Mouse (Mus musculus) gastrocnemius, adult 18-20 months (tissue): ENCODE measurements around the gene Maml3. TPM values are rescaled to one million over a fixed set of nuclear protein-coding genes. Genes with fewer than 3 reads are reported as not detected.
A peak's percentile ranks its signal among the peaks of the same experiment; 100 is the strongest.

Experiments
- DNase-seq: peaks from one replicate; pipeline ENCODE4 v3.0.0; 2021; ENCODE audit warnings: low spot score
- total RNA-seq, 2 experiments: library from RNA; stranded (reverse); gene quantifications; 2 replicates each; pipeline ENCODE4 v1.2.3; 2021

Gene Maml3
- total RNA-seq, 2 experiments from 2014 or later: 2.3 to 2.6 TPM

GRCm38 (mm10) chr3:51673408-51674086, 431.3 kb downstream of the Maml3 start:
- peak; percentile 61 for DNase-seq

DNA sequence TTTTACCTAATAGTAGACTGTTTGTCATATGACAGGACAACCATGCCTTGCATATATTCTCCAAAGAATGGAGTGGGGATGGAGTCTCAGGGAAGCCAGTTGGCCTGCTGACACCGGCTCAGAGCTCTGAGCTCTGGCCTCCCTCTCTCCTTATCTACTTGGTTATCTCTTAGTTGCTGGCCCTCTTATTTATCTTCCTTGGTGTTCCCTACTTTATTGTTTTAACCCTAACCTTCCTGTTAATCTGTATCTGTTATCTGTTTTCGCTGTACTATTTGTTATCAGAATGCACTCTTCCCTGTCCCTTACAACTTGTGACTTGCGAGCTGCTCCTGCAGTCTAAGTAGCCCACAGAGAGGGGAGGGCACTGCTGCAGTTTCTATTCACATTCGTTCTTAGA, 432.2 kb downstream of the Maml3 start:
- no peak for DNase-seq

DNA sequence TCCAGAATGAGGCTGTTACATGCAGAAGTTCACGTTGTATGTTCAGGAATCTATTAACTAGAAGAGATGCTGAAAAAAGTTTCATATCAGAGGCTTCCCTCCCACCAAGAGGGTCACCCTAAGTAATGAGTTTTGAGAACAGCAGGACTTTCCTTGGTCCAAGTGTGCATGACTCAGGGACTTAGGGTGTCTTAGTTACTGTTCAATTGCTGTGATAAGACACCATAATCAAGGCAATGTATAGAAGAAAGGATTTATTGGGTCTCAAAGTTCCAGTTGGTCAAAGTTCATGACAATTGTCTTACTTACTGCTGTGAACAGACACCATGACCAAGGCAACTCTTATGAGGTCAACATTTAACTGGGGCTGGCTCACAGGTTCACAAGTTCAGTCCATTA, 433.8 kb downstream of the Maml3 start:
- no peak for DNase-seq

GRCm38 (mm10) chr3:51670414-51671070, 434.3 kb downstream of the Maml3 start:
- no peak for DNase-seq

- DNase-seq: no peak
These were observed 436.3 kb downstream of the Maml3 start for GRCm38 (mm10) chr3:51668607-51669006.

GRCm38 (mm10) chr3:51662557-51662956, 442.3 kb downstream of the Maml3 start:
- no peak for DNase-seq

- no peak for DNase-seq
These were observed 442.9 kb downstream of the Maml3 start for GRCm38 (mm10) chr3:51661880-51662550.

GRCm38 (mm10) chr3:51661376-51661775, 443.5 kb downstream of the Maml3 start:
- DNase-seq: no peak

- no peak for DNase-seq
These were observed 444.0 kb downstream of the Maml3 start for GRCm38 (mm10) chr3:51660821-51661276.

DNA sequence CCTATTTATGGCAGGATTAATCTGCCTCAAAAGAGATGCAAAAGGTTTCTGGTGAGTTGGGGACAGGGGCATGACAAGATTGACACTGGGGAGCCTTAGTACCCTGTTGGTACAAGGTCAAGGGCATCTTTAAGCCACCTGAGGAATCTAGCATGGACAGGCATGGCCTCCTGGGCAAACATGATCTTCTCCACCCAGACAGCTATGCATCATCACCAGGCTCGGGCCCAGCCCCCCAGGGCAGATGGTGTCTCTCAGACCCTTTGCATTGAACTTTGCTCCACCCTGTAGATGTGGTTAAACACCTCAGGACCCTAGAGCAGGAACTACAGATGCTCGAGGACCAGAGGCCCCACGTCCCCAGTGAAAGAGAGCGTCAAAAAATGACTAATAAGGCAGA, 444.8 kb downstream of the Maml3 start, which contains the start of gene Mgst2:
Gene Mgst2 (plus strand): TSS at position 301 of the 400 bp plus-strand sequence.
- DNase-seq: no peak

DNA sequence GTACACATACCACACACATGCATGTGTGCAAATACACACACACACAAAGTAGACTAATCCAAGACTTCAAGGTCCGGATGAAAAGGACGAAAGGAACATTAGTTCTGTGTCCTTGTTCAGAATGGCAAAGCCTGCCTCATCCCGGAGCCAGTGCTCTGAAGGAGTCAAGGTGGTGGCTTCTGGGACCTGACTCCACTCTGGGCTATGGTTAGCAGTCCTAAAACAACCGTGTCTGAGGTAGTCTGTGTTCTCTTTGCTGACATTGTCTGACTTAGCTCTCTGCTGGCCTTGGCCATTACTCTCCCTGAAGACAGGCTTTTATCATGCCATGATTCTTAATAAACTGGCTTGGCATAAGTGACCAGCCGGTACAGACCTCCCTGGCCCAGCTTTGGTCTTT, 445.5 kb downstream of the Maml3 start:
- DNase-seq: no peak

DNA sequence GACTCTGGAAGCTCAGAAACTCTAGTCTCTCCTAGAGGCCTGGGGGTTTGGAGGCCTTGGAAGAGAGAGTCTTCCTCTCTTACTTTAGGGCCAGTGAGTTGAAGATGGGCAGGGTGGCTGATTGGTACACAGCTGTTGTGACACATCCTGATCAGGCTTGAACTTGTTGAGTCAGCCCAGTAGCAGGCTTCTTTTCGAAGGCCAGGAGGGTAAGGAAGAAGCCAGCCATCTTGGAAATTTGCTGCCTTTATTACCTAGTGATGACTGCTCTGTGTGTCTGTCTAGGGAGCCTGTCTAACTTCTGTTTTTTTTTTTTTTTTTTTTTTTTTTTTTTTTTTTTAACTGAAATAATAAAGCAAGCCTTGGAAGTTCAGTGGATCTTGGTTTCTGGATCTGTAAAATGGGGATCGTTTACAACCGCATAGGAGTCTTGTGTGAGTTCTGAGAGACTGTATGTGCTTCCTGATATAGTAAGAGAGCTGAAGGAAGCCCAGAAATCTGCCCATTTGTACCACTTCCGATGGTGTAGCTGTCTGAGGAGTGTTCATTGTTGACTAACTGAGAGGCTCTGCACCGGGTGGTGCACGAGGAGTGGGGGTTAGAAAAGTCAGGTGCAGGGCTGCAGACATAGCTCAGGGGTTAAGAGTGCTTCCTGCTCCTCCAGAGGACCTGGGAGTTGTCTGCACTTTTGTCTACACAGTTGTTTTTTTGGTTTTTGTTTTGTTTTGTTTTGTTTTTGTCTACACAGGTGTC, 450.4 kb downstream of the Maml3 start:
- no peak for DNase-seq

DNA sequence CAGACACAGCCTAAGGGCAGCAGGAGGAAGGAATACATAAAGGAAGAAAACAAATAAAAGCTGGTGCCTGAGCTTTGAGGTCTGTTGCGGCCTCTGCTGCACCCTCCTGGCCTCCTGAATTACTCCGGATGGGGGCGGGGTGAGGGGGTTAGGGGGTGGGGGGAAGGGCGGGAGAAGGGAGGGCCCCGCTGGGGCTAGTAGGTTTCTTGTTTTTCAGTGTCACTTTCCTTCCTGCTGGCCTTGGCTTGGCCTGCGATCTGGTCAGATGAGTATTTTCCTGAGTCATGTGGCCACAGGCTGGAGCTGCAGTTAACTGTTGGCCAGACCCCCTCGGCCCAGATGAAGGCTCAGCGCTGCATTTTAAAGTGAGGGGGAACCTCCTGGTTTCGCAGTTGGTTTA, 452.2 kb downstream of the Maml3 start:
- peak; percentile 40 for DNase-seq

GRCm38 (mm10) chr3:51652292-51652691, 452.6 kb downstream of the Maml3 start:
- peak; percentile 85 for DNase-seq

DNA sequence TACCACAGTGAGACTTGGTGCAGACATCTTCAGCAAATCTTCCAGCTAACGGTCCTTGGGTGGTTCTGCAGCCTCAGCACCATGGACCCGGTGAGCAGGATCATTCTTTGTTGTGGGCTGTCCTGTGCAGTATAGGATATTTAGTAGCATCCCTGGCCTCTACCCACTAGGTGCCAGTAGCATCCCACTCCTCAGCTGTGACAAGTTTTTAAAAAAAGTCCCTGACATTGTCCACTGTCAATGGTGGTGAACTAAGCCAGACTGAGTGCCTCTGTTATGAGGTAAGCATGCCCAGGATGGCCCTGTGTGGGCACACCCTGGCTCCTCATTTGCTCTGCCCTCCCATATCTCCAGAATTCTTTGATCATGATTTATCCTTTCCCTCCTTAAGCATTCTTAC, 453.7 kb downstream of the Maml3 start:
- DNase-seq: no peak

DNA sequence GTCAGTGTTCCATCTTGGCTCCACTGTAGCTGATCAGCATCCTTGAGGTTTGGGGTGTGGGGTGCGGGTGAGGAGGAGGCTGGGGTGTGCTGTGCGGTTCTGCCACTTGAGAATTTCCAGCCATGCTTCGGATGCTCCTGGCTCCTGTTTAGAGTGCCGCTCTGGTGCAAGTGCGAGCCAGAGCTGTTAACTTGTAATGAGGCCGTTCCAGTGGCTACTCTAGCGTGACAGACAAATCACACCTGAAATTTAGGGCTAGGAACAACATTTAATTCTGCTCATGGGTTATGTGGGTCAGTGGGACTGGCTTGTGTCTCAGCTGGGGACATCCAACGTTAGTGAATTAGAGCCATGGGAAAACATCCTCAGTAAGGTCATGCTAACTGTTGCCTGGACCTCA, 454.9 kb downstream of the Maml3 start:
- DNase-seq: no peak

DNA sequence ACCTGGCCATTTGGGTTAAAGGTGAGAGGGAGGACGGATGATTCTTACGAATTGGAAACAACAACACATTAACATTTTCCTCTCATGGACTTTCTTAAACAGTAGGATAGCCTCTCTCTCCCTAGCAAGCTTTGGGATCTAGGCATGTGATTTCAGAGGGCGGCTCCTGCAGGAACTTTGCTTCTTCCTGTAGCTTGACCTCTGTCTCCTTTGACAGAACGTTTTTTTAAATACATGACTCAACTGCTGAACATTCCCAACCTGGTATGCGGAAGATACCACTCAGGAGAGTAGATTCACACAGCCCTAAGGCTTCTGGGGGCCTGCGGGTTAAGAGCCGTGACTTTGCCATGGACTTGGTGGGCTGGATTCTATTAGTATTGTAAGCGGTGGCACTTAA, 455.4 kb downstream of the Maml3 start:
- DNase-seq: no peak

DNA sequence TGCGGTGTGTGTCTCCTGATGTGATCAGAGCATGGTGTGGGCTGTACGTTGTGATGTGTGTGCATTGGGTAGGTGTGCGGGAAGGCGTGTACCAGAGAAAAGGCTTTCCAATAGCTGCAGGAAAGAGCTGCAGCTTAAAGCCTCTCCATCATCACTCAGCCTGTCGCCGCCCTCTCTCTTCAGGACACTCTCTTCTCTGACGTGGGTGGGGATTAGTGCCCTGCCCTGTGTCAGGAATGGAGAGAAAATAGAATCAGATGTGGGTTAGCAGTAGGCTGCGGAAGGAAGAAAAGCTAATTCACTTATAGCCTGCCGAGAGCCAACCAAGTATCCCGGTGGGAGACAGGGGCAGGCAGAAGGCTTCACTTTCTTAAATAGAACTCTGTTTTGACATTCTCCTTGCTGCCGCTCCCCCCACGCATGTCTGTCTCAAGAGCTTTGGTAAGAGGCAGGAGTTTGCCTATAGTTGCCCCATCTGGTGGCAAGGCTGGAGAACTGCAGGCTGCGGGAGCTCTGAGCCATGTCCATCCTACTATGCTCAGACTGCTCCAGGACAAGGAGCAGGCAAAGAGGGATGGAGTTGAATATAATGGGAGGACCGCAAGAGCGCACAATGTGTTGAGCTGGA, 456.7 kb downstream of the Maml3 start:
- DNase-seq: peak; percentile 87

- no peak for DNase-seq
These were observed 457.5 kb downstream of the Maml3 start for GRCm38 (mm10) chr3:51647356-51647755.

DNA sequence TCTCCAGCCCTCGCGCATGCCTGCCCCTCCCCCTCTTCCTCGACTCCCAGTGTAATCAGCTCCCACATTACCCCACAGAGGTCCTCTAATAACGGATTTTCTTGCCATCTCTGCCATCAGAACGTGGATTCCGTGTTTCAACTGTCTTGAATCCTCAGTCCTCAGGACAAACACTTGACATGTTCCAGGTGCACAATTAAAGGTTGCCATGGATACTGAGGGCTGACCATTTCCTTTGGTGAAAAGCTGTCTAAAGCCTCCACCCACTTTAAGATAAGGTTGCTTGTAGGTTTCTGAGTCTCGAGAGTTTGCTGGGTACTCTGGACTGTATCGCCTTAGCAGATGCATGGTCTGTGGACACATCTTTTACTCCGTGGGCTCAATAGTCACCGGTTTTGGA, 458.6 kb downstream of the Maml3 start:
- DNase-seq: no peak

- DNase-seq: no peak
These were observed 459.4 kb downstream of the Maml3 start for GRCm38 (mm10) chr3:51645484-51645883.
